Mouse (Mus musculus) right cerebral cortex, adult 18-20 months (tissue): ENCODE data around the gene Rufy4.

Experiments used
- DNase-seq: peaks from one replicate; pipeline ENCODE4 v3.0.0; 2022; ENCODE audit warnings: mixed read lengths

The Rufy4 gene

DNA sequence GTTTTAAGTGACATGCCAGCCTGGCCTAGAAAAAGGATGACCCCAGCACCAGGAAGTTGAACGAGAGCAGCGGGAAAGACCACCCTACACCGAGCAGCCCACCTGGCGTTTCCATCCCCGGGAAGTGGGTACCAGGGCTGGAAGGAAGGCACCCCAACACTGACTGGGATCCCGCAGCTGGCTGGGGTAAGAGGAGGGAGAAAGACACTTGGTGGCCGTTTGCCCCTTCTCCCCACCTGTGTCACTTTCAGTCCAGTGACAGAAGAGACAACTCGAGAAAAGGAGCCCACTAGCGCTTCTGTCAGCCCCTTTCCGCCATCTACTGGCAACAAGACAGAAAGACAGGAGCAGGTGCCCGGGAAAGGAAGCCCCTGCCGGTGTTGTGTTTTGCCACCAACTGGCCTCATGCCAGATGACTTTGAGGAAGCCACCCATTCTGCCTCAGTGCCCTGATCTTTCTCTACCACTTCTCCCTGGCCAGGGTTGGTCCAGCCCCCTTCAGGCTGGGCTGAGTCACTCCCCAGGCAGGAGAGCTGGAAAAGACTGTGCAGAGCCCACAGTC is at the start of gene Rufy4:
Gene Rufy4 (plus strand): TSS at position 551 of the 562 bp plus-strand sequence.
- DNase-seq = peak; percentile 63

- DNase-seq = no peak
Observed at GRCm38 (mm10) chr1:74076230-74076629, 49.1 kb upstream of the Rufy4 start.

DNA sequence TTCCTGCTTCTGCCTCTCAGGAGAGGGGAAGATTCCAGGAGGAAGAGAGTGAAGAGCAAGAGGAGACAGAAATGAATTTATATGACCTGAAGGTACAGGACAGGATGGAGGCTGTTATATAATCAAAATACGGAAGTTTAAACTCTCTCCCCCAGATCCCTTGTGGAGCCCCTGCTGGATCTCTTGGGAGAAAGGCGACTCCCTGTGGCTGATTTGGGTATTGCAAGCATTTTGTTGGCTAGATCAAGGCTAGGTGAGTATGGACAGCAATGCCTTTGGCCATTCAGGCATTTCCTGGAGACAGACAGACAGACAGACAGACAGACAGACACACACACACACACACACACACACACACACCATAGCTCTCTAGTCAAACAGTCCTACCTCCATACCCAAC is 48.0 kb upstream of the Rufy4 start:
- DNase-seq = peak; percentile 45

GRCm38 (mm10) chr1:74081573-74081989 is 43.8 kb upstream of the Rufy4 start:
- DNase-seq = peak; percentile 35

- DNase-seq = no peak
Observed at GRCm38 (mm10) chr1:74082841-74083463, 42.4 kb upstream of the Rufy4 start.

- DNase-seq = no peak
Observed at GRCm38 (mm10) chr1:74084065-74084705, 41.2 kb upstream of the Rufy4 start.

GRCm38 (mm10) chr1:74084752-74085151 is 40.6 kb upstream of the Rufy4 start:
- no peak for DNase-seq

DNA sequence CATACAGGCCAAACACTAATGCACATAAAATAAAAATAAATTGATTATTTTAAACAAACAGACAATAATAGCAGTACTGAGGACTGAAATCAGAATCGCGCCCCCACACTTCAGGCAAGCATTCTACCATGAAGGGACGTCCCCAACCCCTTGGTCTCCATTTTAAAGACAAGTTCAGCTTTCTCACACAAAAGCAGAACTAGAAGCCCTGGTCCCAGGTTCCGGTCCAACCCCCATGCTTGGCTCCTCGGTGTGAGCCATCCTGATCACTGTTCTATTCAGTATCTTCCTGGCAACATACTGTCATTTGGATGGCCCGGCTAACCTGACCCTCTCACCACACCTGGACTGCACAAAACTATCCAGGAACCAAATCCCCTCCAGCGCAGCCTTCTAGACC is 39.8 kb upstream of the Rufy4 start:
- no peak for DNase-seq

- no peak for DNase-seq
Observed at GRCm38 (mm10) chr1:74088569-74088968, 36.8 kb upstream of the Rufy4 start.

DNA sequence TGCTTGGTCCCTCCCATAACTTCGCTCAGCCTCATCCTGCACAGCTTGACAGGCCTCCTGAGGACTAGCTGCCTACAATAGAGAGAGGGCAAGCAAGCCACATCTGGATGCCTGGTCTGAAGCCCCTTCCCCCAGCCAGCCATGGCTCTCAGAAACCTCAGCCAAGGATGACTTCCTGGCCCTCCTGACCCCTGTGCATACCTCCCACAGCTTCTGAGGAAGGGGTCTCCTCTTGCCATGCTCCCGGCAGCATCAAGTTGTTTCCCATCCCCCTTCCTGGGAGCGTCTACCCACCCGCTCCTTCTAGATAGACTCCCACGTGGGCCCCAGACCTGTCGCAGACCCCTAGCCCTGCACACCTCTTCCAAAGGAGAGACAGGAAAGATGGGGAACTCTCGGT is 35.0 kb upstream of the Rufy4 start:
- DNase-seq = no peak

GRCm38 (mm10) chr1:74091138-74091537 is 34.2 kb upstream of the Rufy4 start:
- DNase-seq = no peak

- DNase-seq = no peak
Observed at GRCm38 (mm10) chr1:74091611-74092224, 33.6 kb upstream of the Rufy4 start.

- DNase-seq = no peak
Observed at GRCm38 (mm10) chr1:74092242-74092641, 33.1 kb upstream of the Rufy4 start.

DNA sequence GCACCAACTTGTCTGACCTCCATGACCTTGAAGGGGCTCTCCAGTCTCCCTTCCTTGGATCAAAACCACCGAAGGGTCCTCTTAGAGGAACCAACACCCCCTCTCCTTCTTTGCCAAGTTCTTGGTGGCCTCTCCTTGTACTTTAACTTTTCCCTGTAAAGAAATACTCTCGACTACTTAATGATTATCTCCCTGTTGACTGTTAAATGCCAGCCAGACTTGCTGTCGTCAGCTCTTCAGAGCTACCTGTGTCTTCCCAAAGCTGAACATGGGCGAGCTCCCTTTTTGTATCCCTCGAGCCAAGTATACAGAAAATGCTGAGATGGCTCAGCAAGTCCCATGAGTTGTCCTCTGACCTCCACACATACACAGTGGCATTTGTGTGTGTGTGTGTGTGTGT is 31.9 kb upstream of the Rufy4 start:
- no peak for DNase-seq

DNA sequence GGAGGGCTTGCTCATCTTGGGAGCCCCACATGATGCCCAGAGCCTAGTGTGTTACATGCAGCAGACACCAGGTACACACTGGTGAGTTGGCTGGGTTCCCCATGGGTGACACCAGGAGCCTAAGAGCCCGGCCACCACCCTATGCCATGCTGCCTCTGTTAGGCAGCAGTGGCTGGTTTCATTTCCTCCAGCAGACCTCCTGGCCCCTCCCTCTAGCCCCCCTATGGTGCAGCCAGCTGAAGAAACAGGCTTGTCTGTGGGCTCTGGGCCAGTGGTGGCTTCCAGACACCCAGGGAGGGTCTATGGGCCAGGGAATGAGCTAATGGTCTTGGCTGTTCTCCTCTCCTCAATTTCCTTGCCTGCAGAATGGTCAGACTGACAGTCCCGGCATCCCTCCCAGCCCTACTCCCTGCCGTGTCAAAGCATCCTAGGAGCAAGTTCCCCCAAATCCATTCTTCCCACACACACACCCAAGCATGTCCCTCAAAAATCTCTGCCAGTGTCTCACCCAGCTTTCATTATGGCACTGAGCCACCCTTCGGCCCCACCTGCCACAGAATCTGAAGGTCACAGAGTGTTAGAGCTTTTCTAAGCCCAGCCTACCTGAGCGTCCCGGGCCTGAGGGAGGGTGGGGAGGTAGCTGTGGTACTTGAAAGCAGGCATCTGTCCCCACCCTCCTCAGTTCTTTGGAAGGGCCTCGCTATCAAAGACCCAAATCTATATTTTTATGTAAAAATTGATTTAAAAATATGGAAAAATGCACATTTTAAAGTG is 30.7 kb upstream of the Rufy4 start:
- no peak for DNase-seq

- no peak for DNase-seq
Observed at GRCm38 (mm10) chr1:74095296-74095695, 30.0 kb upstream of the Rufy4 start.

- DNase-seq = no peak
Observed at GRCm38 (mm10) chr1:74095728-74096127, 29.6 kb upstream of the Rufy4 start.

GRCm38 (mm10) chr1:74098004-74099000 is 27.0 kb upstream of the Rufy4 start:
- no peak for DNase-seq

GRCm38 (mm10) chr1:74099001-74099435 is 26.3 kb upstream of the Rufy4 start:
- no peak for DNase-seq

- DNase-seq = no peak
Observed at GRCm38 (mm10) chr1:74103654-74104353, 21.5 kb upstream of the Rufy4 start.

DNA sequence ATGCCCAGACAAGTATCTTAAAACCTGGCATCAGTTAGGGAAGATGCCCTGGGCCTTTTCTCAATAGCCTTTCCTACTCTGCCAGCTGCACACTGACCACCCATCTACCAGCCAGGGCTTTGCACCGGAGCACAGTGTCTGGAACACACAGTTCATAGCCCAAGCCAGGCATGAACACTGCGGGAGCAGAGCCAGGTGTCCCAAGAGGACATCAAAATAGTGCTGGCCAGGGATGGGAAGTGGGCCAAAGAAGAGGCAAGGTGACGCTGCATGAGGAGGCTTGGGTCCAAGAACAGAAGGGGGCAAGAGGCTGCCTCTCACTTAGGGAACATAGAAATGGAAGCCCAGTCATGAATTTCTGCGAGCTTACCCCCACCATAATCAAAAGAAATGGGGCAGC is 19.7 kb upstream of the Rufy4 start:
- no peak for DNase-seq
